Mouse (Mus musculus): Measurements from ENCODE around the gene Hoxb9. TPM values are rescaled to one million over a fixed set of nuclear protein-coding genes. Genes with fewer than 3 reads are reported as not detected.

Gene Hoxb9
- polyA plus RNA-seq, 1 experiment = not detected

- TF ChIP-seq GATA1 (IDR thresholded peaks at IDR 0.05; ENCODE audit: low read length) = no peak
Observed at GRCm38 (mm10) chr11:96310183-96310938, 39.1 kb downstream of the Hoxb9 start.

GRCm38 (mm10) chr11:96311097-96311496, 39.8 kb downstream of the Hoxb9 start:
- TF ChIP-seq GATA1 (IDR thresholded peaks at IDR 0.05; ENCODE audit: low read length) = no peak

GRCm38 (mm10) chr11:96311520-96312417, 40.5 kb downstream of the Hoxb9 start:
- TF ChIP-seq GATA1 (IDR thresholded peaks at IDR 0.05; ENCODE audit: low read length) = no peak

- TF ChIP-seq GATA1 (IDR thresholded peaks at IDR 0.05; ENCODE audit: low read length) = no peak
Observed at GRCm38 (mm10) chr11:96313134-96313533, 41.9 kb downstream of the Hoxb9 start.

DNA sequence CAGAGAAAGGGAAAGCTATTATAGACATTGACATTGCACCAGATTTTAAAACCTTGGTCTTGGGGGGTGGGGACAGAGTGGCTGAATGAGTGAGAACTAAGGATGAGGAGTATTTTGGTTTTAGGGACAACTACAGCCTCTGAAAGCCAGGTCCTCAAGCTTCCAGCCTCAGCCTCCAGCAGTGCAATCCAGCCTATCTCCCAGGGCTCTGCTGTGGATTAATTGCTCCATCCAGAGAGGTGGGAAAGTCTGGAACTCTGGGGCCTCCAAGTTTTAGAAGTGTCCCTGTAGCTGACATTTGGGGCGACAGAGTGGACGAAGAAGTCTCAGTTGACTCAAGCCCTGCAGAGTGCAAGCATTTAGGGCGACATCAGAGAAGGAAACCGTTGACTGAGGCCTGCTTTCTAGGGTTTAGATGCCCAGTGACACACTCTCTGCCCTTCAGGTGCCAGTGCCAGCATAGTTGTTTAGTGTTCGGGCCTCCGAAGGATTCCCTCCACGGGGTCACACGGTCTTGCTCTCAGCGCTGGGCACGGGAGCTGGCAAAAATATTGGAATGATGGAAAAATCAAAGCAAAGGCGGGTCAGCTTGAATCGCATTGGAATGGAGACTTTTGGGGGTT, 42.7 kb downstream of the Hoxb9 start:
- no peak for TF ChIP-seq GATA1 (IDR thresholded peaks at IDR 0.05; ENCODE audit: low read length)

GRCm38 (mm10) chr11:96314671-96315343, 43.5 kb downstream of the Hoxb9 start:
- no peak for TF ChIP-seq GATA1 (IDR thresholded peaks at IDR 0.05; ENCODE audit: low read length)

- TF ChIP-seq GATA1 (IDR thresholded peaks at IDR 0.05; ENCODE audit: low read length) = no peak
Observed at GRCm38 (mm10) chr11:96315344-96315681, 44.1 kb downstream of the Hoxb9 start.

GRCm38 (mm10) chr11:96316696-96317607, 45.7 kb downstream of the Hoxb9 start:
- no peak for TF ChIP-seq GATA1 (IDR thresholded peaks at IDR 0.05; ENCODE audit: low read length)

GRCm38 (mm10) chr11:96317608-96318367, 46.5 kb downstream of the Hoxb9 start, which contains the start of gene Hoxb4:
Gene Hoxb4, plus strand, starts transcription at chr11:96318267.
- no peak for TF ChIP-seq GATA1 (IDR thresholded peaks at IDR 0.05; ENCODE audit: low read length)

DNA sequence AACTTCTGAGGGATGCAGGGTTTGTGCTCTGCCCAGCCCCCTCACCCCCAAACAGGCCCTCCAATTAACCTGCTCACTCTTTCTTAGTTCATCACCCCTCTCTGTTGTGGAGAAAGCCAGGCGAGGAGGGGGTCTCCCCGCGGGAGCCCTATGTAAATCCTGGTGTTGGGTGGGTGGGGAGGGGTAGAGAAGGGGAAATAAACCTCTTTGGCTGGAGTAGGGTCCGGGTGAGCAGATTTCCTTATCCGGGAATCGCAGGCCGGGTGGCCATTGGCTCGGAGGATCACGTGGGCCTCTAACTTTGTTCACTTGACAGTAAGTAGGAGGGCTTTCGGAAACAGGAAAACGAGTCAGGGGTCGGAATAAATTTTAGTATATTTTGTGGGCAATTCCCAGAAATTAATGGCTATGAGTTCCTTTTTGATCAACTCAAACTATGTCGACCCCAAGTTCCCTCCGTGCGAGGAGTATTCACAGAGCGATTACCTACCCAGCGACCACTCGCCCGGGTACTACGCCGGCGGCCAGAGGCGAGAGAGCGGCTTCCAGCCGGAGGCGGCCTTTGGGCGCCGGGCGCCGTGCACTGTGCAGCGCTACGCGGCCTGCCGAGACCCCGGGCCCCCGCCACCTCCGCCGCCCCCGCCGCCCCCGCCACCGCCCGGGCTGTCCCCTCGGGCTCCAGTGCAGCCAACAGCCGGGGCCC, 47.3 kb downstream of the Hoxb9 start:
- TF ChIP-seq GATA1 (IDR thresholded peaks at IDR 0.05; ENCODE audit: low read length) = no peak

DNA sequence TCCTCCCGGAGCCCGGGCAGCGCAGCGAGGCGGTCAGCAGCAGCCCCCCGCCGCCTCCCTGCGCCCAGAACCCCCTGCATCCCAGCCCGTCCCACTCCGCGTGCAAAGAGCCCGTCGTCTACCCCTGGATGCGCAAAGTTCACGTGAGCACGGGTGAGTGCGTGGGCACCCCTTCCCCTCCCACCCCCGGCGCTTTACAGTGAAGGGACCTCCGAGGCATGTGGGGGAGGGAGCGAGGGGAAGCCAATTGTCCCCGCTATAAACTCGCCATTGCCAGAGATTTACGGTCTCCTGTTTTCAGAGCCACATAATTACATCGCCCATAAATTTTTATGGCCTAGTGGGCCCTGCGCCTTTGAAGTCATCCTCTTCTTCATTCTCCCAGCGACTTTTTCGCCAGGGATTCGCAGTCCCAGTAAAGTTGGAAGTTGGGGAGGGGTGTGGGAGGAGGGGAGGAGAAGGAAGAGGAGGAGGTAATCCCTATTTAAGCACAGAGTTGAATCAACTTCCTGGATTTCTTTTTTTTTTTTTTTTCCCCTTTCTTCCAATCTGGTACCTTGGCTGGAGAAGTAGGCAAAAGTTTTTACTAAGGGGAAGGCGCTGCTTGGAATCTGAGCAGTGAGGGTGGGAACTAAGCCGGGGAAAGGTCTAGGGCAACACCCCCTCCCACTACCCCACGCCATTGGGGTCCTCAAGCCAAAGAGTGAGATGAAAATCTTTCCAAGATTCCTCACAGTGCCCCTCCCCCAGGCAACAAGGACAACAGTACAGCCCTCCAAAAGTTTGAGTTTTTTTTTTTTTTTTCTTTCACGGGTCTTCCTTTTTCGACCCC, 48.0 kb downstream of the Hoxb9 start:
- no peak for TF ChIP-seq GATA1 (IDR thresholded peaks at IDR 0.05; ENCODE audit: low read length)

- no peak for TF ChIP-seq GATA1 (IDR thresholded peaks at IDR 0.05; ENCODE audit: low read length)
Observed at GRCm38 (mm10) chr11:96319910-96320309, 48.7 kb downstream of the Hoxb9 start.

Measured in G1E-ER4 (cell line).